Mouse (Mus musculus) intestine, embryonic 15.5 days (tissue): ENCODE measurements around the gene Itga4. TPM values are rescaled to one million over a fixed set of nuclear protein-coding genes. Genes with fewer than 3 reads are reported as not detected.
A peak's percentile ranks its signal among the peaks of the same experiment; 100 is the strongest.

Source experiments
- ATAC-seq: fragments of 200-750 bp; cut with Nextera tagmentation; 2 replicates; pipeline ENCODE4 v1.8.0; 2017; ENCODE audit warnings: moderate TSS enrichment, moderate library complexity
- H3K27ac ChIP-seq: fragments of 300-500 bp; sonication (generic); 2 replicates; pipeline ENCODE4 v1.5.1; 2015; ENCODE audit warnings: mild to moderate bottlenecking, inconsistent platforms
- H3K27me3 ChIP-seq: fragments of 300-500 bp; sonication (generic); replicated peaks from 2 replicates; pipeline ENCODE4 v1.6.1; 2015; ENCODE audit warnings: inconsistent platforms
- H3K36me3 ChIP-seq: fragments of 300-500 bp; sonication (generic); 2 replicates; pipeline ENCODE4 v1.6.1; 2015; ENCODE audit warnings: inconsistent platforms
- H3K4me1 ChIP-seq: fragments of 300-500 bp; sonication (generic); replicated peaks from 2 replicates; pipeline ENCODE4 v1.6.1; 2015; ENCODE audit warnings: inconsistent platforms
- H3K4me2 ChIP-seq: fragments of 300-500 bp; sonication (generic); replicated peaks from 2 replicates; pipeline ENCODE4 v1.6.1; 2015; ENCODE audit warnings: mild to moderate bottlenecking, inconsistent platforms
- H3K4me3 ChIP-seq: fragments of 300-500 bp; sonication (generic); replicated peaks from 2 replicates; pipeline ENCODE4 v1.5.1; 2015; ENCODE audit warnings: inconsistent platforms
- H3K9ac ChIP-seq: fragments of 300-500 bp; sonication (generic); 2 replicates; pipeline ENCODE4 v1.6.1; 2015; ENCODE audit warnings: inconsistent platforms
- H3K9me3 ChIP-seq: fragments of 300-500 bp; sonication (generic); 2 replicates; pipeline ENCODE4 v1.6.1; 2016; ENCODE audit warnings: inconsistent platforms
- WGBS: fragments of 180-500 bp; shearing (Covaris S2); methylation state at CpG from one replicate; pipeline ENCODE4 v1.1.7; 2015; 5-methylcytosine and 5-hydroxymethylcytosine counted together
- polyA plus RNA-seq: library from polyadenylated mRNA; unstranded; fragments of >200 nt; fragmentation: Nextera tagmentation; extraction: Ambion mirVana; gene quantifications from 2 replicates; pipeline ENCODE4 v1.2.1, GENCODE M21; 2015

Gene Itga4
- polyA plus RNA-seq, 1 experiment from 2014 or later: 3.8 TPM

DNA sequence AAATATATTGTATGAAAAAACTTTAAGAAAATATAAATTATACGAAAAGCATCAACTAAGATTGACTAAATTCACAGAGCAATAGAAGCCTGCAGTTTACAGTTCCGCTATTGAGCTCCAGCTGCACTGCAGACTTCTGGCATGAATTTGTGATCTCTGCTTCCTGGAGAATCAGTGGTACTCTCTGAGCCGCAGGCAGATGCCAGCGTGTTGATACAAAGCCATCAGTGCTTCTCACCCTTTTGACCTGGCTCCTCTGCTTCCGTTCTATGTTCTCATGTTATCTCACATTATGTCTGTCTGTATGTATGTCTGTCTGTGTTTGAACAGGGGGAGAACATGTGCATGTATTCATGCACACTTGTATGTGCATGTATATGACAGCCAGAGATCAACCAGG, 6.9 kb upstream of the Itga4 start:
- Histone ChIP-seq H3K9me3 (no peaks in the 10 kb centered on the region), H3K4me1 (no peaks in the 10 kb centered on the region; the same call in 1 of the 2 replicates), H3K4me2 (no peak overlapping the region), H3K9ac (no peak overlapping the region), H3K36me3 (no peaks in the 10 kb centered on the region), H3K4me3 (no peak overlapping the region), H3K27ac (no peak overlapping the region), H3K27me3 (no peaks in the 10 kb centered on the region)
- WGBS: 56% methylated on average over 5 of the region's 5 CpGs
- ATAC-seq: no peak

DNA sequence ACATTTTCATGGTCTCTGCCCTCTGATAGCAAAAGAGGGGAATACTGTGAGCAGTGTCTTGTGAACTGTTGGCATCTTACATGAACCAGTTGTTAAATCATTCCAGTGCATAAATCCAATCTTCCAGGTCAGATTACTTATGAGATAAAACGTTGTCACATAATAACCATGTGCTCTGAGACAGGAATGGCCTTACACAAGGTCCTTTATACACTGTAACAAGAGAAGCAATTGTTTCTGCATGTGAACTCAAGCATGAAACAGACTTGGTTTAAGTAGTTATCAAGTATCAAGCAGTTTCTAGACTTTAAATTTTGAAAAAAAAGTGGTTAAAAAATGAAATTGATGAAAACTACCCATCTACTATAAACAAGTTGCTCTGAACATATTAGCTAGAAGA, 4.7 kb upstream of the Itga4 start:
- H3K4me1 ChIP-seq: 0 out of 2 replicates have a peak, but pooled peaks cover 4% of the 10 kb centered on the region
- H3K9ac ChIP-seq: no peak overlapping the region
- no peak for ATAC-seq
- no peaks in the 10 kb centered on the region for H3K27me3 ChIP-seq
- H3K4me2 ChIP-seq: no peak overlapping the region
- H3K27ac ChIP-seq: no peak overlapping the region
- no peak overlapping the region for H3K4me3 ChIP-seq
- 44% methylated on average over 1 of the region's 1 CpGs for WGBS
- H3K36me3 ChIP-seq: no peaks in the 10 kb centered on the region
- no peaks in the 10 kb centered on the region for H3K9me3 ChIP-seq

DNA sequence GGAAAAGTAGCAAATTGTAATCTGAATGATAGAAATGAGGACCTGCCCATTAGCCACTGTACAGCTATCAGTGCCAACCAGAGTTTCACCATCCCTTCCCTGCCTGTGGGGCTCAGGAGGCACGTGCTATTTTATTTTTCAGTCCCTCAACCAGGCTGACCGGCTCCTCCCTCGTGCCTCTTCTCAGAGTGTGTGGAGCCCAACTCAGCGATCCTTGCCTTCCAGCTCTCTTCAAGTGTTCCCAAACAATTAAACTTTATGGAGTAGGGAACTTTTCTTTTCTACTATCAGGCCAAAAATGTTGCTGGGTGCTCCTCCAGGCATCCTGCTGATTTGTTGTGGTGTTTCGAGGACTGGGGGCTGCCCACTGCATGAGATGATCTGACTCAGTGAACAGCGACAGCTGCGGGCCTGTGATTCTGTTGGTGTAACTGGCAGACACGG, 1.4 kb upstream of the Itga4 start:
- no peak overlapping the region for H3K4me3 ChIP-seq
- H3K4me2 ChIP-seq: no peak overlapping the region
- H3K27me3 ChIP-seq: peaks cover 3% of the 10 kb centered on the region; the same call in 1 of the 2 replicates
- no peaks in the 10 kb centered on the region for H3K36me3 ChIP-seq
- H3K9me3 ChIP-seq: no peaks in the 10 kb centered on the region
- H3K4me1 ChIP-seq: peaks cover 8% of the 10 kb centered on the region; the same call in 1 of the 2 replicates
- no peak overlapping the region for H3K27ac ChIP-seq
- no peak overlapping the region for H3K9ac ChIP-seq
- no peak for ATAC-seq
- WGBS: 59% methylated on average over 8 of the region's 8 CpGs

DNA sequence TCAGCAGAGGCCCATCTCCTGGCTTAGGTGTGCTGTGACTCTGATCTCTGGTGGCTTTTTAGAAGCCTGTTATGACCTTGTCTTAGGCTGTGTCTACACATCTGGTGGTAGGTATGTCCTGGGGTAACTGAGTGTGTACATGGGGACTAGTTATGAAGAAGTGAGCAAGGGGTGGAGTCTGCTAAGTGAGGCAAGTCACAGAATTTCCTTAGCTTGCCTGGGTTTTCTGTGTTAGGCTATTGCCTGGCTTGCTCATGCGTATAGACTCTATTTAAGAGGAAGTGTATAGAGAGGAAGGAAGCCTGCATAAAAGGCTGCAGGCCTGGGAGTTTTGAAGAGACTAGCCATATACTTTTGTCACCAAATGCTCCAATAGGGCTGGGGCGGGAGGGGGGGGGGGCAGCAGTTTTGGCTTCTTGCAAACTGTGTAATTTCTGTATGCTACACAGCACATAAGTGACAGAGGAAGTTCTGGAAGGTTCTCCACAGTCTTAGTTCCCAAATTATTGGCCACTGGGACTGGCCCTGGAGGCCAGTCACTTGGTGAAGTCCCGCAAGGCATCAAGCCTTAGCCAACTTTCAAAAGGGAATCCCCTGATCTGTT, 536 bp upstream of the Itga4 start:
- Histone ChIP-seq H3K4me1 (peaks cover 8% of the 10 kb centered on the region; the same call in 1 of the 2 replicates), H3K9me3 (no peaks in the 10 kb centered on the region), H3K4me2 (peak overlapping the region; percentile 83), H3K36me3 (no peaks in the 10 kb centered on the region), H3K27ac (no peak overlapping the region), H3K27me3 (peaks cover 3% of the 10 kb centered on the region; the same call in 1 of the 2 replicates), H3K4me3 (no peak overlapping the region), H3K9ac (no peak overlapping the region)
- 65% methylated on average over 3 of the region's 3 CpGs for WGBS
- ATAC-seq: peak; percentile 19; the same call in 1 of the 2 replicates

DNA sequence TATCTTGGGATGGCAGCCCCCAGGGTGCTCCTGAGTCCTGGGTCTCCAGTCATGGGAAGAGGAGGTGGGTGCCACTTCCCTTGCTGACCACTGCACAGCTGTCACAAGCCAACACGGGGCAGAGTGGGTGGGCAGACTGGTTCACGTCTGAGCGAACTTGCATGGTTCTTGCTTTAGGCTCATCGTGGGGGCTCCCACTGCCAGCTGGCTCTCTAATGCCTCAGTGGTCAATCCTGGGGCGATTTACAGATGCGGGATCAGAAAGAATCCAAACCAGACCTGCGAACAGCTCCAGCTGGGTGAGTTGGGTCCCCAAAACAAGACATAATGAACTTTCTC, 744 bp downstream of the Itga4 start:
- peak overlapping the region; percentile 39 for H3K4me3 ChIP-seq
- peak overlapping the region; percentile 39 for H3K9ac ChIP-seq
- no peaks in the 10 kb centered on the region for H3K36me3 ChIP-seq
- no peaks in the 10 kb centered on the region for H3K9me3 ChIP-seq
- ATAC-seq: peak; percentile 29
- H3K4me1 ChIP-seq: peaks cover 8% of the 10 kb centered on the region; the same call in 1 of the 2 replicates
- 0 out of 2 replicates have a peak overlapping the region, but pooled peaks have one; percentile 8 for H3K27ac ChIP-seq
- WGBS: 19% methylated on average over 7 of the region's 7 CpGs
- H3K4me2 ChIP-seq: peak overlapping the region; percentile 83
- peaks cover 3% of the 10 kb centered on the region; the same call in 1 of the 2 replicates for H3K27me3 ChIP-seq

DNA sequence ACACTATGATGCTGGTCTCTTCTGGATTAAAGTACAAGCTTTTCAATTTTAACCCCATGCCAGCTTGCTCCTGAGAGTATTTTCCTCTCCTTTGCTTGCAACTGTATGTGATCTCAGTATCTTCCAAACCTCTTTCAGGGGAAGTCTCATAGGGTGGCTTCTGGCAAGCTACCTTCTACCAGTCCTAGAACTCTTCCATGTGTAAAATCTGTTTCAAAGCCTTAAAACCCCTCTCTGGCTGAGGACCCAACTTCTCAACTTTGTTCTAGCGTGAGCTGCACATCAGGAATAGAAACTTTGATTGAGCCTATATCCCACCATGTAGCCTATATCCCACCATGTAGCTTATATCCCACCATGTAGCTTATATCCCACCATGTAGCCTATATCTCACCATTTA, 1.1 kb downstream of the Itga4 start:
- no peaks in the 10 kb centered on the region for H3K36me3 ChIP-seq
- H3K4me1 ChIP-seq: peaks cover 8% of the 10 kb centered on the region; the same call in 1 of the 2 replicates
- ATAC-seq: no peak
- no peaks in the 10 kb centered on the region for H3K9me3 ChIP-seq
- peaks cover 3% of the 10 kb centered on the region; the same call in 1 of the 2 replicates for H3K27me3 ChIP-seq
- WGBS: 81% methylated on average over 1 of the region's 1 CpGs
- H3K27ac ChIP-seq: no peak overlapping the region
- H3K4me3 ChIP-seq: peak overlapping the region; percentile 39
- peak overlapping the region; percentile 39; the same call in 1 of the 2 replicates for H3K9ac ChIP-seq
- peak overlapping the region; percentile 83 for H3K4me2 ChIP-seq

DNA sequence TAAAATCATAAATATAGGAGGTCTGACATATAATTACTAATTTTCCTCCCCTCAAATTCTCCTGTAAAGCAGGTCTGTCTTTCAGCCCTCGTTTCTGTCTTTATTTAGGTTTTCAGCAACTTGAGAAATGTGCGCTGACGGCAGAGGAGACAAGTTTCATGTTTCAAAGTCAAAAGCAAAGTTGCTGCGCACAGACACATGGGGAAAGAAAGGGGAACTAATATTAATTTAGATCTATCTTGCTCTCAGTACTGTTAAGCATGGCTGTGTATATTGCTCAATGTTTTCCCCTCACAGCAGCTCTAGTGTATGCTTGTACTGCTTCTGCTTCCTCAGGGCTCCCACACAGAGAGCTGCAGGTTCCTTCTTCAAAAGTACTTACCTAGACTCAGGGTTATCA, 1.7 kb downstream of the Itga4 start:
- no peak overlapping the region for H3K27ac ChIP-seq
- no peaks in the 10 kb centered on the region for H3K36me3 ChIP-seq
- H3K9me3 ChIP-seq: no peaks in the 10 kb centered on the region
- peaks cover 3% of the 10 kb centered on the region; the same call in 1 of the 2 replicates for H3K27me3 ChIP-seq
- ATAC-seq: no peak
- H3K4me1 ChIP-seq: peaks cover 8% of the 10 kb centered on the region; the same call in 1 of the 2 replicates
- WGBS: 38% methylated on average over 4 of the region's 4 CpGs
- H3K4me3 ChIP-seq: no peak overlapping the region
- peak overlapping the region; percentile 83; the same call in 1 of the 2 replicates for H3K4me2 ChIP-seq
- no peak overlapping the region for H3K9ac ChIP-seq

DNA sequence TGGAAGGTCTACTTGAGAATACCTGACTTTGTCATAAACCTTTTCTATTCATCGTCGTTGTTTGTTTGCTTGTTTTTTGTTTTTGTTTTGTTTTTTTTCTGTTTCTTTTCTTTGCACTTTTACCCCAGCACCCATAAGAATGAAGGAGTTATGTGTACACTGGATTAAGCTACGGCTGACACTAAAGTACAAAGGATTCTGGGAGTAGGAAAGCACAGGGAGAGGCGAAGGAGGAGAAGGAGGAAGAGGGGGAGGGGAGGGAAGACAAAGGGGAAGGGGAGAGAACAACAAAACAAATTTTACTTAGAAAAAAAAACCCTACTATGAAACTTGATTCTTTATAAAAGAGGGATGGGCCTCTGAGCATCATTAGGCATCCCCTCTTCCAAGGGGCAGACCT, 2.2 kb downstream of the Itga4 start:
- Histone ChIP-seq H3K4me2 (no peak overlapping the region), H3K27me3 (peaks cover 3% of the 10 kb centered on the region; the same call in 1 of the 2 replicates), H3K27ac (no peak overlapping the region), H3K36me3 (no peaks in the 10 kb centered on the region), H3K4me3 (no peak overlapping the region), H3K9ac (no peak overlapping the region), H3K4me1 (peaks cover 8% of the 10 kb centered on the region; the same call in 1 of the 2 replicates), H3K9me3 (no peaks in the 10 kb centered on the region)
- WGBS: 77% methylated on average over 4 of the region's 4 CpGs
- no peak for ATAC-seq

DNA sequence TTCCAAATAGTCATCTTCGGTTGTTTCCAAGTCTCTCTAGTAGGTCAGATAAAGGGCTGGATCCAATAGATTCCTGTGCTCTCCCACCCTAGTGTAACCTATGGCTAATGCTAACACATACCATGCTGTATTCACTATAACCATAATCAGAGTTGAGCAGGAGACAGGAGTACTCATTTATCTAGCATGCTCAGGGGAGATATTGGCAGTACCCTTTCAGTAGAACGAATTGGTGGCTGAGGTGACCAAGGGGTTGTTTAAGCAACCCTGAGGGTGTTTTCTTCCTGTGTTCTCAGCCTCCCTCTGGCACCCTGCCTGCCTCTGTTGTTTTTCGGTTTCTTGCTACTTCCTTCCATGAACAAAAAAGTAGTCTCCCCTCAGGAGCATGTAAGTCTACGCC, 4.1 kb downstream of the Itga4 start:
- ATAC-seq: peak; percentile 57; the same call in 1 of the 2 replicates
- Histone ChIP-seq H3K27me3 (peaks cover 3% of the 10 kb centered on the region; the same call in 1 of the 2 replicates), H3K4me3 (no peak overlapping the region), H3K36me3 (no peaks in the 10 kb centered on the region), H3K9me3 (no peaks in the 10 kb centered on the region), H3K9ac (no peak overlapping the region), H3K4me1 (peaks cover 8% of the 10 kb centered on the region; the same call in 1 of the 2 replicates), H3K4me2 (no peak overlapping the region), H3K27ac (no peak overlapping the region)
- 75% methylated on average over 4 of the region's 4 CpGs for WGBS

DNA sequence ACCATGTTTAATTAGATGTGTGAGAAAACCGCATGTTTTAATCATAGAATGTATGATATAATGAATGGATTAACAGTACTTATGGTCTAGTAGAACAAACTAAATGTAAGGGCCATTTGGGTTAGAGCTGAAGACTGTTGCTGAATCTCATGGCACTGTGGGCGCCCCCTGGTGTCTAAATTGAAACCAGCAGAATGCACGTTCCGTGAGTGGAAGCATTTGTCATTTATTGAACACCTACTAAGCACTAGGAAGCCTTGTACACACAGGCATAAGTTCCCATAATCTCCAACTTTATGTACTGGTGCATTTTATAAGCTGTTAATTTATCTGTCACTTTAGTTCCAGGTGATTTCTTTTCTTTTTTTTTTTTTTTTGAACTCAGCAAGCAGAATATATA, 10.4 kb downstream of the Itga4 start:
- no peak for ATAC-seq

DNA sequence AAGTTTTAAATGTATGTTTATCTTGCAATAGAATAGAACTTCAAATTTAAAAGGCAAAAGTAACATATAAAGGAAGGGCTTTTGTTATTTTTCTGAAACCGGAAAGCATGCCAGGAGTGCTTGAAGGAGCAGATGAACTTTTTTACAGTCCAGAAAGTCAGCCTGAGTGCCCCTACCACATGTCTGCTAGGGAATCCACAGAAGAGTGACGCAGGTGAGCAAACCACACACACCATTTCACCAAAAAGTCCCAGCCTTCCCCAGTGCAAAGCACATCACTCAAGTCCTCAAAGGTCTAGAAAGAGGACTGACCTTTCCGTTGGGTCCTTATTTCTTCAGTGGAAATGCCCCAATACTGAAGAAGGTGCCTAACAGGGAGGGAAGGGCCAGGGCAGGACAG, 11.3 kb downstream of the Itga4 start:
- ATAC-seq: no peak
- Histone ChIP-seq H3K9me3 (no peaks in the 10 kb centered on the region), H3K9ac (no peak overlapping the region), H3K4me3 (no peak overlapping the region), H3K27me3 (no peaks in the 10 kb centered on the region), H3K4me2 (no peak overlapping the region), H3K36me3 (no peaks in the 10 kb centered on the region), H3K27ac (no peak overlapping the region), H3K4me1 (no peaks in the 10 kb centered on the region)
- WGBS: 96% methylated on average over 3 of the region's 3 CpGs

More for the DNA sequence above, 10.4 kb downstream of the Itga4 start:
- H3K4me1 ChIP-seq: no peaks in the 10 kb centered on the region
- H3K4me2 ChIP-seq: no peak overlapping the region
- WGBS: 52% methylated on average over 4 of the region's 4 CpGs
- no peak overlapping the region for H3K9ac ChIP-seq
- no peak overlapping the region for H3K27ac ChIP-seq
- no peaks in the 10 kb centered on the region for H3K36me3 ChIP-seq
- H3K27me3 ChIP-seq: no peaks in the 10 kb centered on the region
- no peak overlapping the region for H3K4me3 ChIP-seq
- no peaks in the 10 kb centered on the region for H3K9me3 ChIP-seq

DNA sequence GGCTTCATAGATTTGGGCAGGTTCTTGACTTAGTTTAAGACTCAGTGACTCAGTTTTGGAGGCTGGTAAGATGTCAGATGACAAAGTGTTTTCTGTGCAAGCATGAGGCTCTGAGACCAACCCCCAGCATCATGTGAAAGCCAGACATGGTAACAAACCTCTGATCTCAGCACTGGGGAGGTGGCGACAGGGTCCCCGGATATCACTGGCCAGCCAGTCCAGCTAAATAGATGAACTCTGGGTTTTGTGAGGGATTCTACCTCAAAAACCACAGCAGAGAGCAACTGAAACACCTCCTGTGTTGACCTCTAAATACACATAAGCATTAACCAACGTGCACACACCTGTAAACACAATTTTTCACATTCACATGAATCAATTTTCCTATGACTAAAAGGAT, 12.0 kb downstream of the Itga4 start:
- ATAC-seq: no peak

DNA sequence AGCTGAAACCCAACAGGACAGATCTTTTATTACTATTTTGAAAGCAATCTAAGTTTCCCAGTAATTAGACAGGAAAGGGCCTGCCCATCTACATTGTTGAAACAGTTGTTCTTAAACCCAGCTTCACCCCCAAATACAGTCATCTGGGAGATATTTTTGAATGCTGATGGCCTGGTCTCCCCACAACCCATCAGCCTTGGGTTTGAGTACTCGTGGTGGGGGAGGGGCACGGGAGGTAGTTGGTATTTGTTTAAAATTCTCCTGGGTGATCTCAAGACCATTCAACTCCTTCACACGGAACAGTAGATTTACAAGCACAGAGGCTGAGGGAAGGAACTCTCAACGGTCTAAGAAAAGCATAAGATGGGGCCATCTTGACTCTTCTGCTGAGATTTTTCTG, 13.6 kb downstream of the Itga4 start:
- H3K9ac ChIP-seq: no peak overlapping the region
- 68% methylated on average over 4 of the region's 4 CpGs for WGBS
- no peak overlapping the region for H3K4me3 ChIP-seq
- H3K27me3 ChIP-seq: no peaks in the 10 kb centered on the region
- no peak overlapping the region for H3K4me2 ChIP-seq
- no peaks in the 10 kb centered on the region for H3K4me1 ChIP-seq
- no peaks in the 10 kb centered on the region for H3K36me3 ChIP-seq
- no peak overlapping the region for H3K27ac ChIP-seq
- no peak for ATAC-seq
- no peaks in the 10 kb centered on the region for H3K9me3 ChIP-seq

More for the DNA sequence above, 12.0 kb downstream of the Itga4 start:
- H3K36me3 ChIP-seq: no peaks in the 10 kb centered on the region
- no peaks in the 10 kb centered on the region for H3K4me1 ChIP-seq
- 78% methylated on average over 3 of the region's 3 CpGs for WGBS
- no peak overlapping the region for H3K9ac ChIP-seq
- H3K27me3 ChIP-seq: no peaks in the 10 kb centered on the region
- H3K4me3 ChIP-seq: no peak overlapping the region
- H3K9me3 ChIP-seq: no peaks in the 10 kb centered on the region
- no peak overlapping the region for H3K27ac ChIP-seq
- H3K4me2 ChIP-seq: no peak overlapping the region
